Mouse (Mus musculus) inflammation-experienced regulatory T-cells (primary cell): Measurements from ENCODE around the gene Lcp2. TPM values are rescaled to one million over a fixed set of nuclear protein-coding genes. Genes with fewer than 3 reads are reported as not detected.

Experiments used
- polyA plus RNA-seq, 2 experiments: library from polyadenylated mRNA; unstranded; fragments of 100-300 nt; shearing (Covaris generic); gene quantifications; one replicate each; pipeline ENCODE4 v1.2.1; 2017

Lcp2 gene
- 100 to 1,000 TPM; 439 TPM for polyA plus RNA-seq

DNA sequence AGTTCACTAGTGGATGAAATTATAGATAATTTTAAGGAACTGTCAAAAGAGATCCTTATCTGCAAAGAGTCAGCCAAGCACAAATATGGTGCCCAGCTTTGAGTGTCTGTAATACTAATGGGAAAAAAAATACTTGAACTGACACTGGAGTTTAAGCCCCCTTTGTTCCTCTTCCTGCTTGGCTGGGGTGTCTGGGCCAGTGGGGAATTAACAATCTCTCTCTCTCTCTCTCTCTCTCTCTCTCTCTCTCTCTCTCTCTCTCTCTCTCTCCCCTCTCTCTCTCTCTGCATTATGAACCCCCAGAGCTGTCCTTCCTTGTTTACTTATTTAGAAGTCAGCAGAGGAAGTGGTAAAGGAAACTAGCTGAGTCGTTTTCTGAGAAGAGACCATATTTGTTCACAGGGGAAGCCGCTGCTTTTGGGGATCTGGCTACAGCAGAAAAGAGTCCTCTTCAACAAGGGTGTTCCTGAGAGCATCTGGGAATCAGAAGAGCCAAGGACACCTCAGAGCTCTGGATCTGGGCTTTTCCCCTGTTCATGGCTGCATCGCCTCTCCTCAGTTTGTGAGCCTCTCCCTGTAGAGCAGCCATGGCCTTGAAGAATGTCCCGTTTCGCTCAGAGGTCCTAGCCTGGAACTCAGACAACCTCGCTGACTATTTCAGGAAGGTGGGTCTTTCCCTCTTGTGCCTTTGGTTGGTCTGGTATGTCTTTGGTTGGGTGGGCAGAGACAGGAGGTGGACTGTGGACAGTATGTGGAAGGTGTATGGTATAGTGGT lies at the start of gene Lcp2:
Gene Lcp2, plus strand, starts transcription at position 154 of the 775 bp plus-strand sequence.

DNA sequence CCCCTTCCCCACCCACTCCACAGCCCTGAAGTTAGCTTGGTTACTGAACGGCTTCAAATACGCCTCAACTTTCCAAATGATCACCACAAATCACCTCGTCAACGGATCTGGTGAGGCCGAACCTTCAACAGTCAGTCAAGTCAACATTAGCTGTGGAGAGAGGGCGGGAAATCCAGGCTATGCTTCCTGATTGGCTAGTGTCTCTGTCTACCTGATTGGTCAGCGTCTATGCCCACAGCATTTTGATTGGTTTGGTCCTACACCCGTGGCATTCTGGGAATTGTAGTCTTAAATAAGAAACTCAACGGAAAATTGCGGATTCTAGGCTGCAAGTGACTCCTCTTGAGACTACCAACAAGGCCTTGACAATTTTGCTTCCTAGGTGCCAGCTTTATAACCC lies 51.7 kb downstream of the Lcp2 start, which contains the start of gene 4930469K13Rik:
Gene 4930469K13Rik, minus strand, starts transcription at position 133 of the 400 bp plus-strand sequence.

Other genes with a start within 250 kb of the Lcp2 start
- 1 to 10 TPM in 1 of 2 experiments, under 1 TPM in 1; 0.90 to 1.7 TPM for gene Kcnmb1, start 83.9 kb upstream of the Lcp2 start, polyA plus RNA-seq
- gene Kcnip1, start 53.8 kb upstream of the Lcp2 start, polyA plus RNA-seq: not detected
- 1 to 10 TPM; 1.2 to 3.8 TPM for gene 4930469K13Rik, start 51.6 kb downstream of the Lcp2 start, polyA plus RNA-seq
- gene Foxi1, start 161.2 kb downstream of the Lcp2 start, polyA plus RNA-seq: not detected